Comparison of ENCODE assay signal across 23 mouse cellular contexts in genomic region chr2:110037221-110037620, GRCm38 (mm10). TPM values are rescaled to one million over a fixed set of nuclear protein-coding genes. Genes with fewer than 3 reads are reported as not detected.
DNase-seq lines count a peak whose midpoint lies in the region; ATAC-seq and TF ChIP-seq lines count a peak whose summit lies in the region.
"Had no signal": no experiment of that assay in that cellular context is flagged by ENCODE, and none has a peak within 500 bp of the region (broad histone marks: within the 10 kb centered on the region; RNA-seq: fewer than 3 reads in every experiment).

No protein-coding gene starts in this region.

- no peak overlapping the region for H3K4me2 ChIP-seq in embryonic facial prominence, embryonic 12.5 days (replicated peaks)
- H3K4me2 ChIP-seq in heart, embryonic 15.5 days, result peak overlapping the region; percentile 3; the same call in 1 of the 2 replicates
- H3K4me2 ChIP-seq in kidney, embryonic 16.5 days (replicated peaks; ENCODE audit: low read depth, low read length), result no peak overlapping the region
- no peak overlapping the region for H3K4me2 ChIP-seq in embryonic facial prominence, embryonic 14.5 days (ENCODE audit: low read depth, low read length)
- H3K4me2 ChIP-seq: forebrain, embryonic 15.5 days; liver, embryonic 13.5 days; lung, embryonic 15.5 days had no signal

- H3K36me3 ChIP-seq in embryonic facial prominence, embryonic 12.5 days, result peaks cover 12% of the 10 kb centered on the region; the same call in 1 of the 2 replicates
- peaks cover 37% of the 10 kb centered on the region for H3K36me3 ChIP-seq in embryonic facial prominence, embryonic 10.5 days (replicated peaks)
- H3K36me3 ChIP-seq in heart, embryonic 15.5 days, result peaks cover 9% of the 10 kb centered on the region
- H3K36me3 ChIP-seq in kidney, embryonic 16.5 days (ENCODE audit: insufficient read depth, low read length), result peaks cover 21% of the 10 kb centered on the region; the same call in 1 of the 2 replicates
- peaks cover 2% of the 10 kb centered on the region; the same call in 1 of the 2 replicates for H3K36me3 ChIP-seq in kidney, adult 2 months (ENCODE audit: control insufficient read depth, insufficient read depth, low read length)
- H3K36me3 ChIP-seq in embryonic facial prominence, embryonic 14.5 days (ENCODE audit: control insufficient read depth, insufficient read depth, low read length), result peaks cover 23% of the 10 kb centered on the region

- H3K4me1 ChIP-seq in embryonic facial prominence, embryonic 12.5 days, result peaks cover 13% of the 10 kb centered on the region; the same call in 1 of the 2 replicates
- H3K4me1 ChIP-seq in embryonic facial prominence, embryonic 10.5 days, result peaks cover 18% of the 10 kb centered on the region
- peaks cover 14% of the 10 kb centered on the region; the same call in 1 of the 2 replicates for H3K4me1 ChIP-seq in heart, embryonic 15.5 days (replicated peaks)
- peaks cover 21% of the 10 kb centered on the region for H3K4me1 ChIP-seq in kidney, embryonic 16.5 days (ENCODE audit: insufficient read depth, low read length)
- no peaks in the 10 kb centered on the region; the same call in 1 of the 2 replicates for H3K4me1 ChIP-seq in kidney, adult 2 months (ENCODE audit: control insufficient read depth, insufficient read depth, low read length)
- peaks cover 19% of the 10 kb centered on the region for H3K4me1 ChIP-seq in embryonic facial prominence, embryonic 14.5 days (ENCODE audit: control insufficient read depth, insufficient read depth, low read length)
- H3K4me1 ChIP-seq: forebrain, embryonic 15.5 days had no signal

- intact Hi-C loops in heart, postnatal 25 days (cut with DNase I), result no loop called here

- no peaks in the 10 kb centered on the region for H3K9me3 ChIP-seq in embryonic facial prominence, embryonic 12.5 days
- no peaks in the 10 kb centered on the region for H3K9me3 ChIP-seq in embryonic facial prominence, embryonic 10.5 days
- no peaks in the 10 kb centered on the region for H3K9me3 ChIP-seq in heart, embryonic 15.5 days (replicated peaks)
- no peaks in the 10 kb centered on the region for H3K9me3 ChIP-seq in kidney, embryonic 16.5 days (ENCODE audit: low read length)
- no peaks in the 10 kb centered on the region for H3K9me3 ChIP-seq in embryonic facial prominence, embryonic 14.5 days (ENCODE audit: control insufficient read depth, low read length)
- H3K9me3 ChIP-seq: forebrain, embryonic 15.5 days; liver, embryonic 13.5 days; lung, embryonic 15.5 days had no signal

- TF ChIP-seq POLR2A in kidney, adult 2 months (IDR thresholded peaks at IDR 0.05; ENCODE audit: low read depth, low read length), result no peak

- H3K27me3 ChIP-seq in embryonic facial prominence, embryonic 12.5 days, result no peaks in the 10 kb centered on the region
- no peaks in the 10 kb centered on the region for H3K27me3 ChIP-seq in embryonic facial prominence, embryonic 10.5 days (replicated peaks; ENCODE audit: low read depth, poor library complexity, severe bottlenecking)
- H3K27me3 ChIP-seq in heart, embryonic 15.5 days, result no peaks in the 10 kb centered on the region
- H3K27me3 ChIP-seq in kidney, embryonic 16.5 days (ENCODE audit: insufficient read depth, low read length), result no peaks in the 10 kb centered on the region
- H3K27me3 ChIP-seq in kidney, adult 2 months (replicated peaks; ENCODE audit: control insufficient read depth, insufficient read depth, low read length), result no peaks in the 10 kb centered on the region
- no peaks in the 10 kb centered on the region for H3K27me3 ChIP-seq in embryonic facial prominence, embryonic 14.5 days (replicated peaks; ENCODE audit: control insufficient read depth, insufficient read depth, low read length)
- H3K27me3 ChIP-seq: forebrain, embryonic 15.5 days; liver, embryonic 13.5 days; lung, embryonic 15.5 days had no signal

- no peak for DNase-seq in embryonic facial prominence, embryonic 10.5 days (ENCODE audit: low spot score)
- DNase-seq in heart, postnatal 25 days (ENCODE audit: low spot score), result no peak
- no peak for DNase-seq in kidney, adult 2 months
- DNase-seq in embryonic facial prominence, embryonic 14.5 days (ENCODE audit: low spot score), result no peak
- DNase-seq in right cerebral cortex, postnatal 10 days (ENCODE audit: low spot score in 2 of 2), result no peak
- DNase-seq: adrenal gland, postnatal 10 days; cerebellum, adult 2 months; cerebellum, postnatal 25 days; kidney, adult 11 months; kidney, postnatal 14 days; liver, embryonic 13.5 days; lung, postnatal 36 days; midbrain, embryonic 14.5 days; right cerebral cortex, postnatal 25 days; spleen, adult 18-20 months; thymus, adult 18-20 months; thymus, postnatal 36 days had no signal

- no peak for TF ChIP-seq CTCF in kidney, adult 2 months (conservative IDR thresholded peaks at IDR 0.05; ENCODE audit: insufficient read depth, insufficient read length, low read depth, low read length)

- H3K27ac ChIP-seq in embryonic facial prominence, embryonic 12.5 days, result 0 out of 2 replicates have a peak overlapping the region, but pooled peaks have one; percentile 2
- H3K27ac ChIP-seq in embryonic facial prominence, embryonic 10.5 days (replicated peaks), result no peak overlapping the region
- peak overlapping the region; percentile 64 for H3K27ac ChIP-seq in heart, embryonic 15.5 days
- H3K27ac ChIP-seq in kidney, embryonic 16.5 days (ENCODE audit: low read length), result peak overlapping the region; percentile 58
- no peak overlapping the region for H3K27ac ChIP-seq in kidney, adult 2 months (ENCODE audit: insufficient read depth, low read depth, low read length)
- H3K27ac ChIP-seq in embryonic facial prominence, embryonic 14.5 days (replicated peaks; ENCODE audit: low read depth, low read length), result peak overlapping the region; percentile 21; the same call in 1 of the 2 replicates
- H3K27ac ChIP-seq: forebrain, embryonic 15.5 days; hindbrain, postnatal 0 days; liver, embryonic 13.5 days; lung, embryonic 15.5 days had no signal

- no peak overlapping the region for H3K9ac ChIP-seq in embryonic facial prominence, embryonic 12.5 days
- no peak overlapping the region for H3K9ac ChIP-seq in heart, embryonic 15.5 days
- no peak overlapping the region for H3K9ac ChIP-seq in kidney, embryonic 16.5 days (replicated peaks; ENCODE audit: low read length)
- H3K9ac ChIP-seq in embryonic facial prominence, embryonic 14.5 days (ENCODE audit: low read depth, low read length), result no peak overlapping the region
- H3K9ac ChIP-seq: forebrain, embryonic 15.5 days; liver, embryonic 13.5 days; lung, embryonic 15.5 days had no signal

- H3K4me3 ChIP-seq in embryonic facial prominence, embryonic 12.5 days, result no peak overlapping the region
- no peak overlapping the region for H3K4me3 ChIP-seq in embryonic facial prominence, embryonic 10.5 days
- no peak overlapping the region for H3K4me3 ChIP-seq in heart, embryonic 15.5 days
- H3K4me3 ChIP-seq in kidney, embryonic 16.5 days (ENCODE audit: low read length), result no peak overlapping the region
- no peak overlapping the region for H3K4me3 ChIP-seq in kidney, adult 2 months (ENCODE audit: insufficient read depth, low read depth, low read length)
- no peak overlapping the region for H3K4me3 ChIP-seq in embryonic facial prominence, embryonic 14.5 days (ENCODE audit: low read depth, low read length)
- H3K4me3 ChIP-seq: forebrain, embryonic 15.5 days; liver, embryonic 13.5 days; lung, embryonic 15.5 days had no signal

- 70% methylated on average over 2 of the region's 2 CpGs for WGBS in embryonic facial prominence, embryonic 12.5 days
- 82% methylated on average over 2 of the region's 2 CpGs for WGBS in embryonic facial prominence, embryonic 10.5 days
- WGBS in heart, embryonic 15.5 days, result 41% methylated on average over 2 of the region's 2 CpGs
- WGBS in kidney, embryonic 16.5 days, result 82% methylated on average over 2 of the region's 2 CpGs
- WGBS in kidney, adult 2 months, result 67% methylated on average over 2 of the region's 2 CpGs
- WGBS in embryonic facial prominence, embryonic 14.5 days, result 77% methylated on average over 2 of the region's 2 CpGs

- ATAC-seq in embryonic facial prominence, embryonic 12.5 days (ENCODE audit: insufficient number of reproducible peaks, insufficient read depth, low FRiP score, low TSS enrichment), result no peak
- ATAC-seq in heart, embryonic 15.5 days (replicated peaks; ENCODE audit: insufficient number of reproducible peaks, insufficient read depth, low FRiP score, low read depth), result 0 out of 2 replicates have a peak, but pooled peaks have one; percentile 50
- no peak for ATAC-seq in kidney, embryonic 16.5 days (ENCODE audit: low FRiP score, low TSS enrichment)
- no peak for ATAC-seq in embryonic facial prominence, embryonic 14.5 days (ENCODE audit: low read depth)
- ATAC-seq: forebrain, embryonic 15.5 days; hindbrain, postnatal 0 days had no signal

RNA-seq across cellular contexts. Expression of gene Ccdc34, which starts 19.6 kb away (rescaled TPM):
- polyA plus RNA-seq in embryonic facial prominence, embryonic 12.5 days (2016; fragmentation: Nextera tagmentation; extraction: Ambion mirVana), result 45.7 and 51.0 TPM in 2 replicates
- polyA plus RNA-seq in embryonic facial prominence, embryonic 10.5 days (2016; fragmentation: Nextera tagmentation; extraction: Ambion mirVana), result 57.1 and 63.6 TPM in 2 replicates
- 24.6 and 29.8 TPM in 2 replicates for polyA plus RNA-seq in heart, embryonic 15.5 days (2015; fragmentation: Nextera tagmentation; extraction: Ambion mirVana)
- 1 to 10 TPM; 5.3 to 6.0 TPM for total RNA-seq in heart, postnatal 25 days (2021)
- 39.5 and 44.9 TPM in 2 replicates for polyA plus RNA-seq in kidney, embryonic 16.5 days (2015; fragmentation: Nextera tagmentation; extraction: Ambion mirVana)
- polyA plus RNA-seq in kidney, adult 2 months (2012; rRNA removed), result 4.2 and 4.6 TPM in 2 replicates
- 36.1 and 37.7 TPM in 2 replicates for polyA plus RNA-seq in embryonic facial prominence, embryonic 14.5 days (2014; fragmentation: Nextera tagmentation; extraction: Ambion mirVana)

Comparison
In these comparisons a context has a peak if more than half of its experiments do, and no peak if none do; other contexts are left out.
1. H3K27ac ChIP-seq: peak in embryonic facial prominence, embryonic 12.5 days (single experiment), heart, embryonic 15.5 days (single experiment), kidney, embryonic 16.5 days (single experiment) and embryonic facial prominence, embryonic 14.5 days (single experiment); none in embryonic facial prominence, embryonic 10.5 days (single experiment) and kidney, adult 2 months (single experiment).